In the genomic region with DNA sequence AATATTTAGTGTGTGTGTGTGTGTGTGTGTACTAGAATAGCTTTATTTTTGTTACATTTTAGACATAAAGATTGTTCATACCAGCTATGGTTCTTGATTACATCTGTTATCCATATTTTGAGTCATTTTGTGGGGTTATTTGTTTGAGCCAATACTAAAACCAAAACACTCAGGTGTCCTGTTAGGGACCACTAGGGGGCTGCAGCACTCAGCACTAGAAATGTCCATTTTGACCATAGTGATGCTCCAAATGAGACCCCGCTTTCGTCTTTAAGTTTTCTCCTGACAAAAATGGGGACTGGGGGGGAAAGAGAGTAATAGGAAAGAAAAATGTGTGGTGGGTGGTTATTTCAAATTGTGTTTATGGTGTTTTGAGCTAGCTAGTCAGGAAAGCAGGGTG, we compare ENCODE assay signal across 13 mouse cellular contexts. TPM values are rescaled to one million over a fixed set of nuclear protein-coding genes. Genes with fewer than 3 reads are reported as not detected.
DNase-seq lines count a peak whose midpoint lies in the region; ATAC-seq and TF ChIP-seq lines count a peak whose summit lies in the region.
"Had no signal": no experiment of that assay in that cellular context is flagged by ENCODE, and none has a peak within 500 bp of the region (broad histone marks: within the 10 kb centered on the region; RNA-seq: fewer than 3 reads in every experiment).

No protein-coding gene starts in this region.

- no peak overlapping the region for H3K27ac ChIP-seq in layer of hippocampus, adult 2 months
- H3K27ac ChIP-seq: hindbrain, embryonic 15.5 days had no signal

- TF ChIP-seq CTCF in layer of hippocampus, adult 2 months (conservative IDR thresholded peaks at IDR 0.05): peak; percentile 74

- intact Hi-C loops in left cerebral cortex, postnatal 36 days (cut with DNase I): no loop called here

- peak; percentile 54 for DNase-seq in embryo, embryonic 10 days (ENCODE audit: low spot score)
- no peak for DNase-seq in embryo, embryonic 9.5 days (ENCODE audit: extremely low spot score)
- no peak for DNase-seq in layer of hippocampus, adult 2 months (ENCODE audit: low spot score in 2 of 2)
- no peak for DNase-seq in layer of hippocampus, postnatal 14 days (ENCODE audit: low spot score in 2 of 2)
- DNase-seq in ES-CJ7 (ENCODE audit: low read depth, low spot score): peak; percentile 36
- DNase-seq in left cerebral cortex, postnatal 36 days (ENCODE audit: low spot score in 2 of 2): no peak
- DNase-seq: adrenal gland, postnatal 36 days; cerebellum, adult 11-12 months; kidney, postnatal 10 days; thymus, adult 18-20 months had no signal

- H3K4me3 ChIP-seq in layer of hippocampus, adult 2 months: no peak overlapping the region
- H3K4me3 ChIP-seq: hindbrain, embryonic 15.5 days had no signal

- ATAC-seq in megakaryocyte progenitor cell, adult 5-6 weeks (replicated peaks; ENCODE audit: poor library complexity): 0 out of 2 replicates have a peak, but pooled peaks have one; percentile 31
- no peak for ATAC-seq in megakaryocyte-erythroid progenitor cell, adult 5-6 weeks (replicated peaks; ENCODE audit: low FRiP score, low TSS enrichment, poor library complexity, severe bottlenecking)

RNA-seq across cellular contexts. Expression of gene Fgfbp3, which starts 33.1 kb away (rescaled TPM):
- 1 to 10 TPM; 6.9 to 9.0 TPM for total RNA-seq in layer of hippocampus, adult 2 months (2021)
- total RNA-seq in layer of hippocampus, postnatal 14 days (2021): 1 to 10 TPM; 6.3 to 8.2 TPM
- total RNA-seq in megakaryocyte progenitor cell, adult 5-6 weeks (2015): 2.0 and 3.6 TPM in 2 replicates
- 0.58 and 2.0 TPM in 2 replicates for total RNA-seq in megakaryocyte progenitor cell, adult 5-6 weeks (2017)
- total RNA-seq in left cerebral cortex, postnatal 36 days (2021): 1 to 10 TPM; 6.8 to 6.9 TPM
- total RNA-seq in megakaryocyte-erythroid progenitor cell, adult 5-6 weeks (2014; fragmentation: Nextera tagmentation): 4.0 and 5.2 TPM in 2 replicates
- 6.0 and 10.6 TPM in 2 replicates for total RNA-seq in megakaryocyte-erythroid progenitor cell, adult 5-6 weeks (2017)

RNA-seq across cellular contexts. Expression of gene Btaf1, which starts 39.6 kb away (rescaled TPM):
- total RNA-seq in layer of hippocampus, adult 2 months (2021): 10 to 100 TPM; 23.9 to 33.4 TPM
- 10 to 100 TPM; 19.4 to 20.4 TPM for total RNA-seq in layer of hippocampus, postnatal 14 days (2021)
- total RNA-seq in megakaryocyte progenitor cell, adult 5-6 weeks (2015): 39.9 and 45.4 TPM in 2 replicates
- total RNA-seq in megakaryocyte progenitor cell, adult 5-6 weeks (2017): 51.6 and 71.5 TPM in 2 replicates
- total RNA-seq in left cerebral cortex, postnatal 36 days (2021): 10 to 100 TPM; 20.1 to 27.6 TPM
- 68.1 and 86.4 TPM in 2 replicates for total RNA-seq in megakaryocyte-erythroid progenitor cell, adult 5-6 weeks (2014; fragmentation: Nextera tagmentation)
- total RNA-seq in megakaryocyte-erythroid progenitor cell, adult 5-6 weeks (2017): 131 and 145 TPM in 2 replicates

RNA-seq across cellular contexts. Expression of gene Tnks2, which starts 52.3 kb away (rescaled TPM):
- 100 to 1,000 TPM; 123 TPM for total RNA-seq in layer of hippocampus, adult 2 months (2021)
- total RNA-seq in layer of hippocampus, postnatal 14 days (2021): 100 to 1,000 TPM; 137 to 138 TPM
- total RNA-seq in megakaryocyte progenitor cell, adult 5-6 weeks (2015): 54.4 and 56.4 TPM in 2 replicates
- 54.4 and 63.1 TPM in 2 replicates for total RNA-seq in megakaryocyte progenitor cell, adult 5-6 weeks (2017)
- total RNA-seq in left cerebral cortex, postnatal 36 days (2021): 100 to 1,000 TPM; 117 to 119 TPM
- 40.3 and 53.2 TPM in 2 replicates for total RNA-seq in megakaryocyte-erythroid progenitor cell, adult 5-6 weeks (2014; fragmentation: Nextera tagmentation)
- total RNA-seq in megakaryocyte-erythroid progenitor cell, adult 5-6 weeks (2017): 76.3 and 85.4 TPM in 2 replicates

Comparison
In these comparisons a context has a peak if more than half of its experiments do, and no peak if none do; other contexts are left out.
1. DNase-seq: peak in embryo, embryonic 10 days (single experiment) and ES-CJ7 (single experiment); none in embryo, embryonic 9.5 days (single experiment), layer of hippocampus, adult 2 months (0 of 2), layer of hippocampus, postnatal 14 days (0 of 2) and left cerebral cortex, postnatal 36 days (0 of 2).